Mouse (Mus musculus): Measurements from ENCODE around the gene Sez6.

The Sez6 gene

DNA sequence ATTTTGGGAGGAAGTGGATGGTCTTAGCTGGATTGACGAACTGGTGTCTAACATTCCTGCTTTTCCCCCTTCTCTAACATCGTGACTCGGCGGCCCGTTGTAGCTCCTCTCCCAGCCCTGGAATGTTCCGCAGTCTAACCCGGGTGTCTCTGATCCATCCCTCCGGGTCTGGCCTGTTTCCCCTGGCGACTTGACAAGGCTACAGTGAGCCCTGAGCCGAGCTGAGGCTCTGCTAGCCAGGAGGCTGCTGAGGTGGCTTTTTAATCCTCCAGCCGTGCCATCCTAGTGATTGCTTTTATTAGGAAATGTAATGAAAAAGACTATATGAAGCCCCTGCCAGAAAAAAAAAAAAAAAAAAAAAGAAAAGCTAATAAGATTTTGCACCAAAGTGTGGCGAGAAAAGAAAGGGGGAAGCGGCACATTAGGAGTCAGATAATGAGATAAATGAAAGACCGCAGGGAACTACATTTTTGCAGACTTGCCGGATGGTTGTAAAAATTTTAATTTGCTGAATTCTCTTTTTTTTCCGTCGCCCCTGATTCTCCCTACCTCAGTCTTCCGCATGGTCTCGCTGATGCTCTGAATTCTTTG lies 24.4 kb upstream of the Sez6 start:
- DNase-seq (ENCODE audit: low spot score in 2 of 2), result no peak

DNA sequence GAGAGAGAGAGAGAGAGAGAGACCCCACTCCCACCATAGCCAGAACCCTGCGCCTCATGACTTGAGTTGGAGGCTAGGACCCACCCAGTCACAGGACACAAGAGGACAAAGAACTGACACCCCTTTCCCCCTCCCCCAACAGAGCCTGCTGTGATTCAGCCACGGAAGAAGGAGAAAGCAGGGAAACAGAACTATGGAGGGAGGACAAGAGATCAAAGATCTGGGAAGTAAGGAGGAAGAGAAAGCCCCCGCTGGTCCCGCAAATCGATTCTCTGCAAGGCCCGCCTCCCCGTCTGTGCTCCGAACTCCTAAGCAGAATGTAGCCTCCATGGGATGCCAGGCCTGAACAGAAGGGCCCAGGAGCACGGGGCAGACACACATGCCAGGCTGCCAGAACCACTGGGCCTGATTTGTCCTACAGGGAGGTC lies 23.8 kb upstream of the Sez6 start:
- DNase-seq (ENCODE audit: low spot score in 2 of 2), result no peak

DNA sequence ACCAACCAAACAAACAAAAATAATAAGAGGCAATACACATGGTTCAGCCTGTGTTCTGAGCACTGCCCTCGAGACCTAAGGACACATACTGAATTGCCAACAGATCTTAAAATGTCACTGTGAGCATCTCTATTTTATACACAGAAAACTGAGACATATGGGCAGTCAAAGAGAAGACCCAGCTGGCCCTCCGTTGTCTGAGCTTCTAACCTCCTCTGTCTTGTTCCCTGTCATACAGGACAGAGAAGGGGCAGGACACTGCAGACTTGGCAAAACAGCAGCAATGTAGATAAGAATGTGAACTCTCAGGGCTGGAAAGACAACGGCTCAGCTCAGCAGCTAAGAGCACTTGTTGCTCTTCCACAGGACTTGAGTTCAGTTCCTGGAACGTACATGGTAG lies 22.1 kb upstream of the Sez6 start:
- no peak for DNase-seq (ENCODE audit: low spot score in 2 of 2)

DNA sequence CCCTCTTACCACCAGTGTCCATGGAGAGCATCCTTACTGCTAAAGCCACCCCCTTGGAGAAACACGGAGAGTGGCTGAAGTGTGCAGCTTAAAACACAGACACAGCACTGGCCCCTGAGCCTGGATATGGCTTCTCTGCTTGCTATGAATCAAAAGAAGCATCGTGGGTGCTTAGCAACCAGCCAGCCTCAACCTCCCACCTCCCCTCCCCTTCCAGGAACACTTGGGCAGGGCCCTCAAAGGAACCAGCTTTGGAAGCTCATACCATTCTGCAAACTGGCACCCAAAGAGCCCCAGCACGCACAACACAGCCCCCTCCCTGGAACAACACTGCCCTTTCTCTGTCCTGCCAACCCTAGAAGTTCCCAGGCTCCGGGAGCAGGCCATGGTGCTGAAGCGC lies 21.2 kb upstream of the Sez6 start:
- DNase-seq (ENCODE audit: low spot score in 2 of 2), result no peak

DNA sequence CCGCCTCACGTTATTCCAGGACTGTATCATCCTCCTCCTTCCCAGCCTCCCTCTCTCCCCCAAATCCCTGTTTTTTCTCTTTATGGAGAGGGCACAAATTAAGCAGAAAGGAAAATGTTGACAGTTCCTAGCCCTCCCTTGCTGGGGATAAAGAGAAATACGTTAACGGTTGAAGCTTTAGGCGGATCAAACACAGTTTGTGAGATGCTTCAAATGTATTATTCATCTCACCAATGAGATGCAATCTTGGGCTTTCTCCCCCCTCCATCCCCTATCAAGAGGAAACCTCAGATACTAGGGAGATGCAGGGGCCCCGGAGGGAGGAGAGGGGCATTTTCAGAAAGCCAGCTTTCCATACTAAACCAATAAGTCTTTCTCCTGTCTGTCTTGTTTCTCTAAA lies 20.8 kb upstream of the Sez6 start:
- no peak for DNase-seq (ENCODE audit: low spot score in 2 of 2)

DNA sequence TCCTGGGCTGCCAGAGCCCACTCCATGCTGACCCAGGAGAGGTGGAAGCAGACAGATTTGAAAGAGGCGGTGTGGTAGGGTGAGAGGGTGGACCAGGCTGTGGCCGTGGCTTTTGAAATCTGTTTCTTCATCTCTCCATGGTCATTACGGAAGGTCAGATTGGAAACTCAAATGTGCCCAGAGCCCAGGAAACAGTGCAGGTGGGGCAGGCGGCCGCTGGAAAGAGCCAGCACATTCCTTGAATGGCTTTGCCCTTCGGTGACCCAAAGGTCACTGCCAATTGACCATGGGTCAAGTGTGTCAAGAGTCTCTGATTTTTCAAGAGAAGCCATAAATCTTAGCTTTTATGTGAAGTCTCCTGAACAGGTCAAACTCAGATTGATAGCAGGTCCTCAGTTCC lies 17.1 kb upstream of the Sez6 start:
- DNase-seq (ENCODE audit: low spot score in 2 of 2), result no peak

DNA sequence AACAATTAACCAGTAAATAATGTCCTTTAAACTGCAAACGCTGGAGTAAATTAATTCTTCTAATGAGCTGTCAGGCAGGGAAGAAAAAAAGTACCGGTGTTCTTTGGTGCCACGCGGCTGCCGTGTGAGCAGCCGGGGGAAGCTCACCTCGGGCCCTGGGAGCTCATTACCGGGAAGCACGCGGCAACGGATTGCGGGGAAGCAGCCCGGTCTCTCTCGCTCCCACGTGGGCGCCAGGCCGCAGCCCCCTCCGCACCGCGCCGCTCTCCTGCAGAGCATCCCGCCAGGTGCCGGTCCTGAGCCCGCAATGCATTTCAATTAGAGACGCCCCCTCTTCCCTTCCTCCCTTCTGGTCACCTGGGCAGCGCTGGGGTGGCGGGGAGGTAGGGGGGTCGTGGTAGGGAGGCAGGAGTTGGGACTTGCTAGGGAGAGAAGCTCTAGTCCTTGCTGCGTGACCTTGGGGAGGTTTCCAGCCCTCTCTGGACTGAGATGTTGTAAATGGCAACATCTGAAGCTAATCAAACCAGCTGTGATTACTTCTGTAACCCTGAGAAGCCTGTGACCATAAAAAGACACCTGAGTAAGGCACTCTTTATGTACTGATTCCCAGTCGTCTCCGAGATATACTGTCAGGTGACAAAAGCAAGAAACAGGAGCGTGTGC lies 15.9 kb upstream of the Sez6 start:
- DNase-seq (ENCODE audit: low spot score in 2 of 2), result no peak

DNA sequence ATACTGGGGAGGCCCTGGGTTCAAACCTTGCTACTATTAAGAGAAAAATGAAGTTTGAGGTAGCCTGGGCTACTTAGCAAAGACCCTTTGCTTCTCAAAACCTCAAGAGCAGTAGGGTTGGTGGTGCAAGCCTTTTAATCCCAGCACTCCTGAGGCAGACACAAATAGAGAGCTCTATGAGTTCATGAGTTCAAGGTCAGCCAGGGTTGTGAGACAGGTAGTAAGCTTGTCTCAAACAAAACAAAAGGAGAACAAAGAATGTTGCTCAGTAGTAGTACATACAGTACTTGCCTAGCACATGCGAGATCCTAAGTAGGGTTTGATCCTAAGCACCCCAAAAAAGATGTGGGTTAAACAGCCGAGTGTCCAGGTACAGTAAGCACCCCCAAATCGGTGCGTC lies 13.9 kb upstream of the Sez6 start:
- no peak for DNase-seq (ENCODE audit: low spot score in 2 of 2)

DNA sequence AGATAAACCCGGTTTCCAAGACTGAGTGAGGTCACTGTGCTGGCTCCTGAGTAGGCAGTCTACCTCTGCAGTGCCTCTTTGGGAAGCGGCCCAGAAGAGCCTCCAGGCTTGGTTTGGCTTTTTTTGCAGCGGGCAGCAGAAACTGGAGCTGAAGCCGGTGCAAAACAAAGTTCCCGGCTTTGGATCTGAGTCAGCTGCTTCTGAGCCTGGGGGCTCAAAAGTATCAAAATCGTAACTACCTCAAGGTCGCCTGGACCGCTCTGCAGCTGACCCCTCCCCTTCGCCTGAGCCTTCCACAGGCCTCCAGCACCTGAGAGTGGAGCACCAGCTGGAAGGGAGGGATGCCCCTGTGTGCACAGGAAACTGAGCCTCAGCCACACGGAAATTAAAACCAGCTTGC lies 13.4 kb upstream of the Sez6 start:
- DNase-seq (ENCODE audit: low spot score in 2 of 2), result no peak

DNA sequence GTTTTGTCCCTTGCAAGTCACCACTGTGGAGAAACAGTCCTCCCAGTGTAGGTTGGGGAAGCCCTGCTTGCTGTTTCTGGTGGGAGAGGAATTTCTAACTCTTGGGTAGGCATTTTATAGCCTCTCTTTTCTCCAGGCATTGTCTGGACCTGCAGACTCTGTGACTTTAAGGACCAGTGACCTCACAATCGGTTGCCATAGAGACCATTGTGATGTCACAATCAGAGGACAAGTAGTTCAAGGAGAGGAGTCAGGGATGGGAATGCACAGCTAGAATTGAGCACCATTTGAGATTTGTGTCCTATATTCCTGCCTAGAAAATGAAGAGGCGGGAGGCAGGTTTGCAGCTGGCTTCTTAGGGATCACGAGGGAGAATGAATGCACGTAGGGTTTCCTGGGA lies 7.3 kb upstream of the Sez6 start:
- no peak for DNase-seq (ENCODE audit: low spot score in 2 of 2)

DNA sequence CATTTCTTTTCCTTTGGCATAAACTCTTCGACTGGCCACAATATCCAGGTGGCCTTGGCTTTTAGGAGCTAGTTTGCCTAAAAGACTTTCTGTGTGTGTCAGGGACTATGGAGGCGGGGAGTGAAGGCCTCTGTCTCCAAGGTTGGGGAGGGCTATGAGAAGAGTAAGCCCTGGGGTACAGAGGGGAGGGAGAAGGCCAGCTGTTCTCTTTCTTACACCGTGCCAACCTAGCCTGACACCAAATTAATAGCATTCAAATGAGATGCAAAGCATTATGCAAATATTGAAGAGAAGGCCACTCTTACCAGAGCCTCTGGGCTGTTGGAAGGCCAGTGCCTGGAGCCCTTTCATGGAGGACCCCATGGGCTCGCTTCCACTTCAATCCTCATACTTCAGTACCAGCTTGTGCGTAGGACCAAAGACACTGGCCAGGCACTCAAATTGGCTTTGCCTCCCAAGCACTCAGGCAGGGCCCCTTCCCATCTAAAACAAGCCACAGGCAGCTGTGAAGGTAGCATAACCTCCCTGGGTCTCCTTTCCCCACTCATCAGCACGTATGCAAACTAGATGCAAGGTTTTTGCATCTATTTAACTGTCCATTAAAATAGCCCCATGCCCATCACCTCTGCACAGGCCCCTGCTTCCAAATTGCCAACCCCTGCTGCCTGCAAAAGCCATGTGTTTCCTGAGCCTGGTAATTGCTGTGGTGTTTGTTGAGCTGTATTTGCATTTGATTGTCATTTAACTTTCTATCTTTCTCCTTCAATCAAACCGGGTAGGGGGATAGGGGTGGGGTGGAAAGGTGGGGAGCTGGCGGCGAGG lies 4.6 kb upstream of the Sez6 start:
- no peak for DNase-seq (ENCODE audit: low spot score in 2 of 2)

DNA sequence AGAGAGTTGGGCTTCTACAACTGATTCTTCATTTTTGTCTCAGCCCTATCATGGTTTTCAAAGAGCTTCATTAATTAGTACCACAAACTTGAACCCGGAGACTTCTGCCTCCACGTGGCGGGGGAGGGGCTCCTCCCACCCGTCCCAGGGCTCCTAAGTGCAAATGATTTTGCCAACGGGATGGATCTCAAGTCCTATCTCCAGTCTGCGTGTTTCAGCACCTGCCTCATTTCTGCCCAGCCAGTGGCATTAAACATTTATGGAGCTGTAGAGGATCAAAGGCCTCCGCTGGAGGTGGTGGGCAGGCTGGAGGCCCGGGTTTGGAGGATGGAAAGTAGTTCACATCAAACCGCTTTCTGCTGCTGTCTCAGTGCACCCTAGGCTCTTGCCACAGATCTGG lies 3.9 kb upstream of the Sez6 start:
- no peak for DNase-seq (ENCODE audit: low spot score in 2 of 2)

DNA sequence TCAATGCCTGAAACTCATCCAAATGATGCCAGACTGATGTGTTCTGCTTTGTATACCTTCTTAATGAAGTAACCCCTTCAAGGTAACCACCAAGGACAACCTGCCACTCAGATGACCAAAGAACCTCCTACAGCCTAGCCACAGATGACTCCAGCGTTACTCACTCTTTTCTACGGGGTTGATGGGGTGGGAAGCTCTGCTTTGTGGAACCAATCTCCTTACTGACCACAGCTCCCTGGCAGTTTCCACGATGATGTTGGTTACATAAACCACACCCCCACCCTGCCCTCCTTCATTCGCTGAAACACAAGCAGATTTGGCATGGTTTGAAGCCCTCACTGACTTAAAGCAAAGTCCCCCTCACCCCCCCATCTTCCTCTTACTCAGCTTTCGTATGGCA lies 2.8 kb upstream of the Sez6 start:
- no peak for DNase-seq (ENCODE audit: low spot score in 2 of 2)

DNA sequence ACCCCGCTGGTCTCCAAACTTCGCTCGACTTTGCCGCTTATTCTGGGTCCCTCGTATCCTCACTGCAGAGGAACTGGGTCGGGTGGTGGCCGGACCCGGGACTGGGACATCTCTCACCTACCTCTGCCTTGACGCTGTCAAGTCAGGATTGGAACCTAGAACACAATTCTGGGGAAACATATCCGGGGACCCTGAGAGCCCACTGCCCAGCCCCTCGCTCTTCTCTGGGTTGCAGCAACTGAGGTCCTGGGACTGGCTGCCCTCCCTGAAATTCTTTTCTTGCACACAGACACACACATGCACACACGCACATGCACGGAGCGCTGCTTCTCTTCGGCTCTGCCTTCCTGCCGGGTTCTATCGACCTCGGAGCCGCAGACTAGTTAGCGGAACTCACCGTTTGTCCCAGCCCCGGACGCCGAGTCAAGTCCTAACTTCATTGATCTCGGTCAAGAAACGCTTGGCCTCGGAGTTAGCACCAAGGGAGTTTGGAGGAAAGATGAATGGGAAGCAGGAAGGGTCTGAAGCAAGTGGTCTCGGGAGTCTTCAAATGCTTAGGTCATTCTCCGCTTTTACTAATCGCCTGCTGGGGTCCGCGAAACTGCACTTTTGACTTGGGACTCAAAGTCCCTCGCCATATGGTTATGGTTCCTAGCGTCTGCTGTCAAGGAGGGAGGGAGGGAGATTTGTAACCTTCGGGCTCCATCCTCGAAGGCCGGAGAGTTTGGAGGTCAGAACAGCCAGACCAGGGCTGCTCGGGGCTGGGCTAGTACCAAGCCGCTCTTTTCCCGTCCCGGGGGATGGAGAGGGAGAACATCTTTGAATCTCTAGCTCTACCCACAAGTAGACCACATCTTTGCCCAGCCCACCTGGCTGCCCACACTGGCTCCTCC lies 1.2 kb downstream of the Sez6 start:
- DNase-seq (ENCODE audit: low spot score in 2 of 2), result no peak

DNA sequence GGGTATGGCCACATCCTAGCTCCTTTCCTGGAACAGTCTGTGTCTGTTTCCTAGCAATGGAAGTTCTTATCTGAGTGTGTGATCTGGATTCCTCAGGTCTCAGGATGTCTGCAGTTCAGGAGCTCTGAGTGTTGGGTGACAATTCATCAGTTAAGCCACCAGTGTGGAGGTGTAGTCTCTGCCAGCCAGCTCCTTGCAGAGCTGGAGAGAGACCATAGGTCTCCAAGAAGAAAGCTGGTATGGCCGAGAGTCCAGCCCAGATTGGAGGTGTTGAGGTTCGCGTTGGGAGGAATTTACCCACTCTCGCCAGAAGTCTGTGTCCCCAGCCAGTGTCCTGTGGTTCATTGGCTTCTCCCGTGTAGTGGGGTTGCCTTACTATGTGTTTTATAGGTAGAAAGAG lies 2.0 kb downstream of the Sez6 start:
- DNase-seq (ENCODE audit: low spot score in 2 of 2), result no peak

DNA sequence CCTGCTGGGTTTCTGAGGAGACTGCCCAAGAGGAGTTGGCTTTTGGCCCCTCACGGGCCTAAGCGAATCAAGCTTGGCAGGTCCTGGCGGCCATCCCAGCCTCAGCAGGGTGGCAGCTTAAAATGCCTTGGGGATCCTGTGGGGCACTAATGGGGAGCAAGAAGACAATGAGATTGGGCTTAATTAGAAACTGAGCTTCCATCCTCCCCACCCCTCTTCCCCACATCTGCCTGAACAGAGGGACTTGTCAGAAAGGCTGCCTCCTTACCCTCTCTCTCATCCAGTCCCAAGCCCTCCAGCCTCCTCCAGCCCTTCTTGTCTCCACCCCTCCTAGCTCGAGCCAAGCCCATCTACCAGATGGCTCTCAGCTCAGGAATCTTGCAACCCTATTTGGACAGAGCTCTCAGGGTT lies 3.5 kb downstream of the Sez6 start:
- DNase-seq (ENCODE audit: low spot score in 2 of 2), result no peak

DNA sequence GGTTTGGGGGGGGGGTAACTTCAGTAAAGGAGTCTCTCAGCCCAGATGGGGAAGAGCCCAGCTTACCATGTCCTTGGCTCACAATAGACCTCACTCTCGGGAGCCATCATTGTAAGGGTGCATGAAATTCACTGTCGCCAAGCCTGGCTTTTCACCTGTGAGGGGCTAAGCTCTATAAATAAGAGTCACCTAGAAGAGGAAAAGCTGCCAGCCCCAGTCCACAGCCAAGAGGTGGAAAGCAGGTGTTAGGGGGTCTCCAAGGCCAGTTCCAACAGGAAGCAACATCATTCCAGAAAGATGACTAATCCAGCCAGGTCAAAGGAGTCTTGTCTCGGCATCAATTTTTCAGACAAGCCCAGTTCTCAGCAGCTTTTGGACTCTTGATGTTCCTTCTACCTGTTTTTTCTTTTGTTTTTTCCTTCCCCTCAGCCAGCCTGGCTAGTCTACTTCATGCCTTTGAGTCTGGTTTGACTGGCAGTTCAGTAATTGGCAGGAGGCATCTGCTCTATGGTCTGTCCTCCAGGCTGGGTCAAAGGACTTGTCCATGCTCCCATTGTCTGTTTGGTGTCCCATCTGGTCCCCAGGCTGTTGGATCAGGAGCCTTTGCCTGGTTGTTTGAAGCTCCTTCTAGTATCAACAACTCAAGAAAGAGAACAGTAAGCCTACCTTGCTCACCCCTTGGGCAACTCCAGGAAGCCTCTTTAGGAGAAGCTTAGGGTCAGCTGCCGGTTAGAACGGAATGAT lies 4.1 kb downstream of the Sez6 start:
- no peak for DNase-seq (ENCODE audit: low spot score in 2 of 2)

DNA sequence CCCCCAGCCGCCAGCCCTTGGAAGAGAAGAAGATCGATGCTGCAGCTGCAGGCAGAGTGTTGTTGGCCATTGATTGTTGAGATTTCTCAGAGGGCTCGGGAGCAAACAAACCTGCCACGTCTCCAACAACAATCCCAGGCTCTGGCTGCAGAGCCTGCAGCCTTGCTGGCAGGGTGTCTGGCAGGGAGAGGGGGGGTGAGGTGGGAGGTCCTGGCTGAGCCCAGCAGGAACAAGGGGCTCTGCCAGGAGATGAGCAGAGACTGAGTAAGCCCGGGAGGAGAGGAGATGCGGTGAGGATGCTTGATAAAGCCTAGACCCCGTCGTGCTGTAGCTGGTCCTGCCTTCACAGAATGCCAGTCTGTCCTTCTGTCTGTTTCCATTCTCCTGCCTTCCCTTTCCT lies 6.2 kb downstream of the Sez6 start:
- DNase-seq (ENCODE audit: low spot score in 2 of 2), result no peak

DNA sequence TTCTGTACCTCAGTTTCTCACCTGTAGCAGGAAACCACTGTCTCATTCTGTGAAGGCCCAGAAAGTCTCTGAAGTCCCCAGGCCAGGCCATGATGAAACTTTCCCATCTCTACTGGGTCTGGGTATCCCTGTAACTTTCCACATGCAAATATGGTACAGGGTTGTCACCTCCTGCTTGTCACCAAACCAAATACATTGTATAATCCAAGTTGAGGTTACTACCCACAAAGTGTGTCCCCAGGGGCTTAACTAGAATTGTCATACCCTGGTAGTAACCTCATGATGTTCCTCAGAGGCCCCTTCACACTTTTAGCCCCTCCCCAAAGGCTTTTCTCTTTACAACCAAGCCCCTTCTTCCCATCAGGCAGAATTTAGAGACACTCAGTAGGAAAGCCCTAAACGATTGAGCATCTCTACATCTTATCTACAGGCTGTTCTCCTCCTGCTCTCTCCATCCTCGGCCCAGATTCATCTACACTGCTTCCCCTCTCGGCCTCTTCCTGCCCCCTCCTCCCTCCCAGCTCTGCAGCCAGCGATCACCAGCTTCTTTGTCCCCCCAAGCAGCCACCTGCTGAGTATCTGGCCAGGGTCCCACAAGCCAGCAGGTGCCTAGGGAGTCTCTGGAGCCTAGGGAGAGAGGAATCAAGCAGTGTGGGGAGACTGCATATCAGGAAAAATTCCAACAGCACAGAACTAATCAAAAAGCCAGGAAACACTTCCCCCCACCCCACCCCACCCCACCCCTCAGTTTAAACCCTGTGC lies 7.2 kb downstream of the Sez6 start:
- DNase-seq (ENCODE audit: low spot score in 2 of 2), result no peak

DNA sequence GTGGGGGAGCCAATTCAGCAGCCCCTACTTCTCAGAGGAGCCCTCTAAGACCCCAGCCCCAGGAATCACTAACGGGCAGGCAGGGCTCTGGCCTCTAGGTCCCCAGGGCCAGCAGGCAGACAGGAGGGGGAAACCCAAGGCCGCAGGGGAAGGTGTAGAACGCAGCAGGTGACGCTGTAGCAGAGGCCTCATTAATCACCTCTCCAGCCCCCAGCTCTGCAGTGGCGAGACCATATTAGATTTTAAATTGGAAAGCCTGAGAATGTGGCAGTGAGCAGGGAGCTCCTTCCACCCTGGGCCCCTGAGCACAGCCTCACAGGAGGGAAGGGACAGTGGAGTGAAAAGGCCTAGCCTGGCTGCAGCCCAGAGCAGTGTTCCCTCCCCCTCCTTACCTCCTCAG lies 11.6 kb downstream of the Sez6 start:
- no peak for DNase-seq (ENCODE audit: low spot score in 2 of 2)

DNA sequence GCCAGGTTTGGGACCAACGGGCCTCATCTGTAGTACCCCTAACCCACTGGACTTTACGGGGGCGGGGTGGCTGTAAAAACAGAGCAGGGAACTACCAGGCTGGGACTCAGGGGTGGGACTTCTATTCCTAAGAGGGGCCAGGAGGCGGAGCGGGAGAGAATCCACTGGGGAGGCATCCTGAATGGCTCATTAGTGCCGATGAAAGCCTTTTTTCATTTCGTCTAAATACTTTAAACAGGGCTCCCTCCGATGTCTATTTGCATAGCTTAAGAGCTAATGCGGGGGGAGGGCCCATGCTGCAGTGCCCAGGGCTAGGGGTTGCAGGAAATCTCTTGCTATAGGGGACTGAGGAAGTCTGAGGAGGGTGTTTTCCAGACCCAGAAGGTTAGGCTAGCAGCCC lies 17.3 kb downstream of the Sez6 start:
- no peak for DNase-seq (ENCODE audit: low spot score in 2 of 2)
